Mouse (Mus musculus) left cerebral cortex, adult 8-10 months (tissue): Measurements from ENCODE around the gene Mylip. TPM values are rescaled to one million over a fixed set of nuclear protein-coding genes. Genes with fewer than 3 reads are reported as not detected.

ENCODE experiments used
- total RNA-seq, 4 experiments: library from RNA; stranded (reverse); gene quantifications; 2 replicates each; pipeline ENCODE4 v1.2.4; 2022

Mylip gene
- total RNA-seq, 4 experiments from 2014 or later = 12.6 to 19.8 (median 15.1) TPM

Other genes with a start within 250 kb of the Mylip start
- gene Gmpr, start 117.7 kb downstream of the Mylip start, total RNA-seq = 10 to 100 TPM; 56.1 to 59.2 (median 58.1) TPM